Mouse (Mus musculus) hindbrain, embryonic 16.5 days (tissue): ENCODE results near the gene Gm42372. TPM values are rescaled to one million over a fixed set of nuclear protein-coding genes. Genes with fewer than 3 reads are reported as not detected.

Experiments
- ATAC-seq: fragments of 200-750 bp; cut with Nextera tagmentation; 2 replicates; pipeline ENCODE4 v1.8.0; 2017; ENCODE audit warnings: moderate TSS enrichment, moderate library complexity
- H3K27ac ChIP-seq: fragments of 300-500 bp; sonication (generic); 2 replicates; pipeline ENCODE4 v1.5.1; 2014; ENCODE audit warnings: low read depth, mild to moderate bottlenecking, control low read depth, low read length, moderate library complexity
- H3K27me3 ChIP-seq: fragments of 300-500 bp; sonication (generic); replicated peaks from 2 replicates; pipeline ENCODE4 v1.6.1; 2014; ENCODE audit warnings: low read length; ENCODE audit not compliant: control insufficient read depth, insufficient read depth
- H3K36me3 ChIP-seq: fragments of 300-500 bp; sonication (generic); 2 replicates; pipeline ENCODE4 v1.6.1; 2014; ENCODE audit warnings: mild to moderate bottlenecking, low read length, moderate library complexity, mixed read lengths; ENCODE audit not compliant: control insufficient read depth, insufficient read depth
- H3K4me1 ChIP-seq: fragments of 300-500 bp; sonication (generic); 2 replicates; pipeline ENCODE4 v1.6.1; 2014; ENCODE audit warnings: low read depth, low read length; ENCODE audit not compliant: control insufficient read depth, insufficient read depth
- H3K4me2 ChIP-seq: fragments of 300-500 bp; sonication (generic); 2 replicates; pipeline ENCODE4 v1.6.1; 2014; ENCODE audit warnings: mild to moderate bottlenecking, low read length, control low read depth, moderate library complexity
- H3K4me3 ChIP-seq: fragments of 300-500 bp; sonication (generic); 2 replicates; pipeline ENCODE4 v1.5.1; 2014; ENCODE audit warnings: mild to moderate bottlenecking, low read length, control low read depth, moderate library complexity
- H3K9ac ChIP-seq: fragments of 300-500 bp; sonication (generic); 2 replicates; pipeline ENCODE4 v1.6.1; 2014; ENCODE audit warnings: low read depth, mild to moderate bottlenecking, control low read depth, low read length, moderate library complexity
- H3K9me3 ChIP-seq: fragments of 300-500 bp; sonication (generic); 2 replicates; pipeline ENCODE4 v1.6.1; 2014; ENCODE audit warnings: mild to moderate bottlenecking, low read length, moderate library complexity; ENCODE audit not compliant: control insufficient read depth
- WGBS: fragments of 180-500 bp; shearing (Covaris S2); extraction: QIAGEN DNeasy Blood & Tissue Kit; methylation state at CpG from one replicate; pipeline ENCODE4 v1.1.7; 2014; 5-methylcytosine and 5-hydroxymethylcytosine counted together
- polyA plus RNA-seq: library from polyadenylated mRNA; unstranded; fragments of >200 nt; fragmentation: Nextera tagmentation; extraction: Ambion mirVana; gene quantifications from 2 replicates; pipeline ENCODE4 v1.2.1, GENCODE M21; 2015

Gm42372 gene
- polyA plus RNA-seq, result 5.7 and 7.4 TPM in 2 replicates

DNA sequence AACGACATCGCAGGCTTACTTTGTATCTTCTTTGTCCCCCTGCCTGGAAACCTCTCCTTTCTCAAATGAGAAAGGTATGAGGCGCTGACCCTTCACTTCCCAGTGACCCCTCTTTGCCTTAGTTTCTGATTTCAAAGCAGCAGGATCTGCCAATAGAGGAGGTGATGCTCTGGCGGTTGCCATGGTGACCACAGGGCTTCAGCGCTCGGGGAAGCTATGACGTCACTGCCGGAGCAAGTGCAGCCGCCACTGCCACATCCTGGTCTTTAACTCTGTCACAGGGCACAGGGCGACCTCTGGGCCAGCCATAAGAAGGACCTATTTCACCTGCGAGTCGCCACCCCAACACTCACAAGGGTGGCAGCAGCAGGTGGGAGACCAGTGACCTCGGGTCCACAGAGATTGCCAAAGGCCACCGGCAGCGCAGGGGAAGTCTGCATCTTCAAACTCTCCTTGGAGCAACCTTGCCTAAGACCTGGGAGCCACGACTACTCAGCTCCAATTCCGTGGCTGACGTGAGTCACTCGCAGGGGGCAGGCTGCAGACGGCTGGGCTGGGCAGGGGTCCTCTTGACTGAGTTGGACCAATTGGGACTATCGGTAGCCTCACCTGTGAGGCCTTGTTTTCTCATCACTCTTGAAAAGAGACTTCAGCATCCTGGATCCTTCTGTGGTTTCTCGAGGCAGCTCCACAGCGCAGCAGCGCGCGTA, at the start of gene Gm42372:
TSS of gene Gm42372 (plus strand) at position 228 of the 710 bp plus-strand sequence.
- H3K27ac ChIP-seq, result peak within 1 kb of the TSS; percentile 55
- peak; percentile 83 for ATAC-seq
- H3K27me3 ChIP-seq, result no peaks in the 10 kb centered on the region
- H3K9me3 ChIP-seq, result no peaks in the 10 kb centered on the region
- H3K4me2 ChIP-seq, result peak within 1 kb of the TSS; percentile 78
- H3K36me3 ChIP-seq, result no peaks in the 10 kb centered on the region
- peaks cover 35% of the 10 kb centered on the region for H3K4me1 ChIP-seq
- 23% methylated on average over 26 of the region's 26 CpGs for WGBS
- H3K4me3 ChIP-seq, result peak within 1 kb of the TSS; percentile 46
- H3K9ac ChIP-seq, result peak within 1 kb of the TSS; percentile 56

DNA sequence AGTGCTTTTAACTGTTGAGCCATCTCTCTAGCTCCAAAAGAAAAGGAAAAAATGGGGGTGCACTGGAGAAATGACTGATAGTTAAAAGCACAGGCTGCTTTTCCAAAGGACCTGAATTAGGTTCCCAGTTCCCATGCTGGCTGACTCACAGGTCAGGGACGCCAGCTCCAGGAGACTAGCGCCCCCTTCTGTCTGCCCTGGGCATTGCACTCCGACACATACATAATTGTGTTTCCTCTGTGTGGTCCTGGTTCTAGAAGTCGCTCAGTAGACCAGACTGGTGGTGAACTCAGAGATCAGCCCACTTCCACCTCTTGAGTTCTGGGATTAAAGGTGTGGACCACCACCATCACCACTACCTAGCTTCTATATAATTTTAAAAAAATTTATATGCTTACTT, 45.6 kb upstream of the Gm42372 start:
- peaks cover 25% of the 10 kb centered on the region for H3K4me1 ChIP-seq
- H3K4me2 ChIP-seq, result no peak overlapping the region
- no peak overlapping the region for H3K4me3 ChIP-seq
- no peak overlapping the region for H3K9ac ChIP-seq
- H3K36me3 ChIP-seq, result no peaks in the 10 kb centered on the region
- H3K27me3 ChIP-seq, result no peaks in the 10 kb centered on the region
- ATAC-seq, result no peak
- H3K27ac ChIP-seq, result no peak overlapping the region
- 55% methylated on average over 4 of the region's 4 CpGs for WGBS
- no peaks in the 10 kb centered on the region for H3K9me3 ChIP-seq

DNA sequence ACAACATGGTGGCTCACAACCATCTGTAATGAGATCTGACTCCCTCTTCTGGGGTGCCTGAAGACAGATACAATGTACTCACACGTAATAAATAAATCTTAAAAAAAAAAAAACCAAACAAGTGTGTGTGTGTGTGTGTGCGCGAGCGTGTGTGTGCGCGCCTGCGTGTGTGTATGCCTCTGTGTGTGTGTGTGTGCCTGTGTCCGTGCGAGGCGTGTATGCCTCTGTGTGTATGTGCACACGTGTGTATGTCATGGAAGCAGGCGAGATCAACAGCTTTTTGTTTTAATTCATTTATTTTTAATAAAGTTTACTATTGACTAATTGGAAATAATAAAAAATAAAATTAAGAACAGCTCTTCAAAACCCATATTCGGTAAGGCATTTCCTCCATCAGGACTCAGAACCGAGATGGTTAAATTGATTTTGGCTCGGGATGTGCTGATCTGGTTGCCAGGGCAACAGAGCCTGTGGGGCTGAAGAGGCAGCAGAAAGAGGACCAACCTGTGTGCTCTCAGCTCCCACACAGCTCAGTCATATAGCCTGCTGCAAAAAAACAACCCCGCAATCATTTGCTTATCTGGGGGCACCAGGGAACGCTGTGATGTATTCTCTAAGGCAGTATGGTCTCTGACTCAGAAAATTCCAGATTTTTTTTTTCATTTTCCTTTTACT, 44.6 kb upstream of the Gm42372 start:
- Histone ChIP-seq H3K27me3 (no peaks in the 10 kb centered on the region), H3K27ac (peak overlapping the region; percentile 80), H3K4me3 (no peak overlapping the region), H3K9me3 (no peaks in the 10 kb centered on the region), H3K9ac (no peak overlapping the region), H3K4me1 (peaks cover 25% of the 10 kb centered on the region), H3K36me3 (no peaks in the 10 kb centered on the region), H3K4me2 (peak overlapping the region; percentile 40; the same call in 1 of the 2 replicates)
- ATAC-seq, result peak; percentile 88
- 54% methylated on average over 17 of the region's 17 CpGs for WGBS

DNA sequence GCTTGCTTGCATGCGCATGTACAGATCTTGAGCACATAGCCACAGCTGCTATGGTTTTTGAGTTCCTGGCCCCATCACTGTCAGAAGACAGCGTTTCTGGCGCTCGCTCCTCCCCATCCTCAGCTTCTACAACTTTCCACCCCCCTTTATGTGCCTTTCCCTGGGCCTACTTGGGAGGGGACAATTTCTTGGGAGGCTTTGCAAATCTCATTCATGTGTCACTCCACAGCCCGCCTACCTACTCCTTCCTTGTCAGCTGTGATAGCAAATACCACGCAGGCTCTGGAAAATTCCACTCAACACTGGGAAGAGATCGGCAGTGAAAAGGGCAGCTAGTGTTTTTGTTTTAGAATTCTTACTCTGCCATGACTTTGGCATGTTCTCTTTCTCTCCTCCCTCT, 42.6 kb upstream of the Gm42372 start:
- 32% methylated on average over 7 of the region's 7 CpGs for WGBS
- peak overlapping the region; percentile 62 for H3K27ac ChIP-seq
- no peak overlapping the region for H3K9ac ChIP-seq
- H3K4me3 ChIP-seq, result no peak overlapping the region
- H3K4me2 ChIP-seq, result no peak overlapping the region
- no peak for ATAC-seq
- H3K4me1 ChIP-seq, result peaks cover 29% of the 10 kb centered on the region
- no peaks in the 10 kb centered on the region for H3K36me3 ChIP-seq
- H3K9me3 ChIP-seq, result no peaks in the 10 kb centered on the region
- H3K27me3 ChIP-seq, result no peaks in the 10 kb centered on the region

DNA sequence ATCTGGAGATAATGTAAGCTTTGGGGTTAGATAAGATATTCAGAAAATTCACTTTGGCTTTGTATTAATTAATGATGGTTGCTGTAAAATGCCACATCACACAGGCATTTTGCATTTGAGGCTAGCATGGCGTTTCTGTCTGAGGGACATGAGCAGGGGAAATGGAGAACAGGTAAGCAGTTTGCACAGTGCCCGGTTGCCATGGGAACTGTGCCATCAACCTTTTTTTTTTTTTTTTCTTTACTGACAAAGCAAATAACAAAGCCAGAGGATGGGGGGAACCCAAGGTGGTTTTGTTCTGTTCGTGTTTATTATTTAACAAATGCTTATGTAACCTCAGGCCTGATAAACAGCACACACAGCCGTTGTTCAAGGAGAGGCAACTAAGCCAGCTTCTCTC, 40.0 kb upstream of the Gm42372 start:
- Histone ChIP-seq H3K4me2 (no peak overlapping the region), H3K9ac (no peak overlapping the region), H3K36me3 (no peaks in the 10 kb centered on the region), H3K27me3 (no peaks in the 10 kb centered on the region), H3K27ac (peak overlapping the region; percentile 93), H3K4me3 (no peak overlapping the region), H3K4me1 (peaks cover 40% of the 10 kb centered on the region), H3K9me3 (no peaks in the 10 kb centered on the region)
- 26% methylated on average over 4 of the region's 4 CpGs for WGBS
- ATAC-seq, result no peak

DNA sequence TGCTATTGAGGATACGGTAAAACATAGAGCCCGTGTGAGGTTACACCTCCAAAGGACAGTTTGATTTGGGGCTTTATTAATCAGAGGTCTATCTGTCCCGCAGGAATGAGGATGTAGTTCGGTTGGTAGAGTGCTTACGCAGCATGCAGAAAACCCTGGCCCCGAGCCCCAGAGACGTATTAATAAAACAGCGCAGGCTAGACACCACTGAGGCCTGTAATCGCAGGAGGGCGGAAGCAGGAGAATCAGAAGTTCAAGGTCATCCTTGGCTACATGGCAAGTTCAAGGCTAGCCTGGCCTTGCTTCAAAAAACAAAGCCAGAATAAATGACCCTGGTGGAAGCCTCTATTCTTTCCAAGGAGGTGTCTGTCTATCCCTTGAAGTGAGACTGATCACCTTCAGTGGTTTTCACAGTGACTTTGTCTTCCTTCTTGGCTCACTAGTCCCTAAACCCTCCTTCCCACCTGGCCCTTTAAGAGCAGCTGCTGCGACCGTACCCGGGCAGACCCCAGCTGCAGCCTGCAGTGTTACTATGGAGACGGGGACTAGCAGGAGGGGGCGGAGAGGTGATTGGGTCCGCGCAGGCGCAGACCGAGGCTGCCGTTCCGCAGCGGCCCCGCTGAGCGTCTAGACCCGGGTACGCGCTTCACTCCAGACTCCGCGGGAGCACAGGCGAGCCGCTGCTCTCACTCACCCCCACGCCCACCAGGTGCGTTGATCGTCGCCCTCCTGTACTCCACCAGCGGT, 38.7 kb upstream of the Gm42372 start, which contains the start of gene Pnmal2:
TSS of gene Pnmal2 (plus strand) at position 622 of the 747 bp plus-strand sequence.
- H3K4me3 ChIP-seq, result peak within 1 kb of the TSS; percentile 73
- H3K27ac ChIP-seq, result peak within 1 kb of the TSS; percentile 93
- peak within 1 kb of the TSS; percentile 93 for H3K9ac ChIP-seq
- H3K9me3 ChIP-seq, result no peaks in the 10 kb centered on the region
- 12% methylated on average over 31 of the region's 36 CpGs for WGBS
- no peaks in the 10 kb centered on the region for H3K36me3 ChIP-seq
- H3K27me3 ChIP-seq, result no peaks in the 10 kb centered on the region
- H3K4me1 ChIP-seq, result peaks cover 47% of the 10 kb centered on the region
- ATAC-seq, result peak; percentile 88
- H3K4me2 ChIP-seq, result peak within 1 kb of the TSS; percentile 94

DNA sequence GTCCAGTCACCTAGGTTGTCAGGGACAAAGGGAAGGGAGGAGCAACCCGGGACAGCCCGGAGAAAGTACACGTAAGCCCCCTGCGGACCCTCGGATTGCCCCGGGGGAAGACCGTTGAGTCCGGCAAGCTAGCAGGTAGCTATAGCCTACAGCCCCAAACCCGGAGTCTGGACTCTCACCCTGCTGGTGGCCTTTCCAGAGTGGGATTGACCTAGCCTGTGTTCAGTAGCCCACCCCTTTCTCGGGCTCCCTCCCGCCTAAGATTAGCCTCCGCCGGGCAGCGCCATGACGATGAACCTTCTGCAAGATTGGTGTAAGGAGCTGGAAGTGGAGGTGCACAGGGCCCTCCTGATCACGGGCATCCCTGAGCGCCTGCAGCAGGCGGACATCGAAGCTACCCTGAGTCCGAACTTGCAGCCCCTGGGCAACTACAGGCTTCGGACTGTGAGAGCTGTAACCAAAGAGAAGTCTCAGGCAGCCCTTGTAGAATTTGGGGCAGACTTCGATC, 38.0 kb upstream of the Gm42372 start:
- no peaks in the 10 kb centered on the region for H3K27me3 ChIP-seq
- WGBS, result 1% methylated on average over 22 of the region's 22 CpGs
- H3K36me3 ChIP-seq, result no peaks in the 10 kb centered on the region
- peak overlapping the region; percentile 93 for H3K9ac ChIP-seq
- peak overlapping the region; percentile 94 for H3K4me2 ChIP-seq
- H3K9me3 ChIP-seq, result no peaks in the 10 kb centered on the region
- peak overlapping the region; percentile 93 for H3K27ac ChIP-seq
- ATAC-seq, result no peak; the same call in 1 of the 2 replicates
- peaks cover 51% of the 10 kb centered on the region for H3K4me1 ChIP-seq
- H3K4me3 ChIP-seq, result peak overlapping the region; percentile 73

DNA sequence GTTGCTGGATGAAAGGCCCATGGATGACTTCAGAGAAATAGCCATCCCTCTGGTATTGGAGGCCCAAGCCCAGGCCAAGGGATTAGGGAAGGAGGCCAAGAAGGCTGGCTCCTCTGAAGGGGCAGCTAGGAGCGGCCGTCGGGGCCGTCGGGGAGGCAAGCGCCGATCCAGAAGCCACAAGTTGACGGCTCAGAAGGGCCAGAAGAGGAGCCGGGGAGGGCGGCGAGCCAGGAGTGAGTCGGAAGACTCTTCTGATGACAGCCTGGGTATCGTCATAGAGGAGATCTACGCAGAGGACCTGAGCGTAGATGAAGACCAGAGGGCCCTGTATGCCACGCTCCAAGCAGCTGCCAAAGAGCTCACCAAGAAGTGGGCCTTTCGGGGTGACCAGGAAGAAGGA, 37.5 kb upstream of the Gm42372 start:
- peaks cover 48% of the 10 kb centered on the region for H3K4me1 ChIP-seq
- H3K36me3 ChIP-seq, result no peaks in the 10 kb centered on the region
- H3K9me3 ChIP-seq, result no peaks in the 10 kb centered on the region
- H3K4me2 ChIP-seq, result peak overlapping the region; percentile 94
- peak overlapping the region; percentile 93 for H3K27ac ChIP-seq
- H3K4me3 ChIP-seq, result peak overlapping the region; percentile 73
- ATAC-seq, result no peak
- WGBS, result 6% methylated on average over 17 of the region's 17 CpGs
- peak overlapping the region; percentile 93 for H3K9ac ChIP-seq
- H3K27me3 ChIP-seq, result no peaks in the 10 kb centered on the region
